Mouse (Mus musculus) G1E (cell line): ENCODE data around the gene Xrra1.

ENCODE experiments used
- CTCF ChIP-seq: IDR thresholded peaks from 2 replicates; pipeline ENCODE4 v1.5.1; 2012; ENCODE audit warnings: low read depth, low read length, inconsistent platforms, mixed read lengths
- GATA1 ChIP-seq: IDR thresholded peaks from 2 replicates; pipeline ENCODE4 v1.6.1; 2012; ENCODE audit warnings: borderline replicate concordance, low read length, inconsistent platforms, mixed read lengths
- GATA2 ChIP-seq: IDR thresholded peaks from 2 replicates; pipeline ENCODE4 v1.6.1; 2012; ENCODE audit warnings: low read depth, low read length, inconsistent platforms, borderline replicate concordance
- POLR2AphosphoS5 ChIP-seq: IDR thresholded peaks from 2 replicates; pipeline ENCODE4 v1.6.1; 2012; ENCODE audit warnings: low read depth, low read length, inconsistent platforms; ENCODE audit not compliant: insufficient replicate concordance
- TAL1 ChIP-seq: conservative IDR thresholded peaks from 2 replicates; pipeline ENCODE4 v1.6.1; 2012; ENCODE audit warnings: low read depth, low read length, inconsistent platforms, mixed read lengths

DNA sequence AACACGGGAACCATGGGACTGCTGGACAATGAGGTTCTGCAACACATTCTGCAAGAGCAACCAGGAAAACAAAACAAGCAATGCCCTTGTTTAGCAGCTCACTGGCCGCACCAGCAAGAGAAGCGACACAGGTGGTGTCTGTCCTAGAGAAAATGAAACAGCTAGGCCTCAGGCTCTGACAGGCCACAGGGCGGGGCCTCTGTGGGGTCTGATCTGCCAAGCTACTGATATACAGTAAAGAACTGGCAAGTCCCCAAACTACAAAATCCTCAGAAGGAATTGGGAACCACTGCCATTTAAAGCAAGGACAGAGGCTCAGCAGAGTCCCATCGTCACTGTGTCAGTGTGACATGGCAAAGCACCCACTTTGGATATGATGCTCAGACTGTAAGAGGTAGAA lies 36.5 kb upstream of the Xrra1 start:
- no peak for TF ChIP-seq CTCF
- TF ChIP-seq GATA2: no peak
- TF ChIP-seq GATA1: no peak
- no peak for TF ChIP-seq TAL1
- TF ChIP-seq POLR2AphosphoS5: no peak
